Mouse (Mus musculus) C2C12 (cell line): ENCODE measurements around the gene Slc6a11.

Experiments
- CTCF ChIP-seq: IDR thresholded peaks from one replicate; pipeline ENCODE4 v1.5.1; 2011; ENCODE audit not compliant: control insufficient read depth, insufficient read depth, insufficient read length
- MYOG ChIP-seq: IDR thresholded peaks from one replicate; pipeline ENCODE4 v1.6.1; 2011; ENCODE audit not compliant: control insufficient read depth, insufficient read length; ENCODE audit errors: extremely low read depth

DNA sequence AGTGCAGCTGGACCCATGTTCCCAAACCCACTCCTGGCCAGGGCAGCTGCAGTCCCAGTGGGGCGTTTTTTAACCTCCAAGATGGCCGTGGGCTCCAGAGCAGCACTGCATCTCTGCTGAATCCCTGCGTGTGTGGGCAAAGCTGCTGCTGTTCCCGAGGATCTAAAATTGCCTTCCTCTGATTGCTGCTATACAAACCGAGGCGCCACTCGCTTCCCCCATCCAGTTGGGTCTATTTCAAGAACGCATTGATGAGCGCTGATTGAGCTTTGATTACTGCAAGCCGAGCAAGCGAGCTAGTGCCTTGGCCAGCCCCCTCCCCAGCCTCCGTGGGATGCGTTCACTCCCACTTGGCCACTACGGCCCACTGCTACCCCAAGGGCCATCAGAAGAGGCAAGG, 123.9 kb downstream of the Slc6a11 start:
- TF ChIP-seq MYOG (no peak), CTCF (no peak)
